Mouse (Mus musculus) olfactory bulb, adult 2 months (tissue): ENCODE measurements around the gene Cux2.

ENCODE experiments used
- CTCF ChIP-seq: fragments of 200-500 bp; IDR thresholded peaks from 2 replicates; pipeline ENCODE4 v1.5.1; 2012; ENCODE audit warnings: low read depth, mild to moderate bottlenecking, low read length, moderate library complexity; ENCODE audit not compliant: insufficient read depth
- POLR2A ChIP-seq: fragments of 200-500 bp; IDR thresholded peaks from 2 replicates; pipeline ENCODE4 v1.6.1; 2012; ENCODE audit warnings: mild to moderate bottlenecking, low read depth, low read length, moderate library complexity; ENCODE audit not compliant: insufficient read depth

DNA sequence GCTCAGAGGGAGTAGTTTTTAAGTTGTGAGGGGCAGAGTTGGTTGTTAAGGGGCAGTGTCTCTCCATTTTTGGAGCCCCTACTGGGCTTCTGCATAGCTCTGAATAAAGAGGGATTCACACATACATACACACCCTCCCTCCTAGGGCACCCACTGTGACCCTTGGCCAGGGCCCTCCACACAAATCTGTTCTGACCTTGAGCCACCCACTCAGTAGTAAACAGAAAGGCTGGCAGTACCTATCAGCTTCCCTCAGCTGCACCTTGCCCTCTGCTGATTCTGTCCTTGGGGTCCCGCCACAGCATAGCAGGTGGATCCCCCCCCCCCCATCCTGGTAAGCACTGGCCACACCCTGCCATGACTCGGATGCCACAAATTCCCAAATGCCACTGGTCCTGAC, 99.7 kb downstream of the Cux2 start:
- TF ChIP-seq CTCF = no peak
- TF ChIP-seq POLR2A = no peak
